Mouse (Mus musculus) hindbrain, postnatal 0 days (tissue): ENCODE measurements at regions not wholly inside any gene's neighbourhood (a gene's known extent, or its start where the extent isn't known, plus 50 kb on each side); places are given as distances from the start of the nearest gene placed in this dataset.

ENCODE experiments used
- ATAC-seq: fragments of 200-750 bp; cut with Nextera tagmentation; 2 replicates; pipeline ENCODE4 v1.8.0; 2017; ENCODE audit warnings: mild to moderate bottlenecking, moderate TSS enrichment, moderate library complexity
- DNase-seq: peaks from one replicate; pipeline ENCODE4 v3.0.0-alpha.2; 2015; ENCODE audit warnings: low spot score
- H3K27ac ChIP-seq: fragments of 300-500 bp; sonication (generic); 2 replicates; pipeline ENCODE4 v1.5.1; 2014; ENCODE audit warnings: mild to moderate bottlenecking
- H3K27me3 ChIP-seq: fragments of 300-500 bp; sonication (generic); 2 replicates; pipeline ENCODE4 v1.6.1; 2014; ENCODE audit warnings: low read length, mixed read lengths; ENCODE audit not compliant: insufficient read depth
- H3K36me3 ChIP-seq: fragments of 300-500 bp; sonication (generic); 2 replicates; pipeline ENCODE4 v1.6.1; 2014; ENCODE audit warnings: low read length, mixed read lengths; ENCODE audit not compliant: insufficient read depth
- H3K4me1 ChIP-seq: fragments of 300-500 bp; sonication (generic); 2 replicates; pipeline ENCODE4 v1.6.1; 2014; ENCODE audit warnings: antibody characterized with exemption, low read length, mixed read lengths; ENCODE audit not compliant: insufficient read depth
- H3K4me2 ChIP-seq: fragments of 300-500 bp; sonication (generic); 2 replicates; pipeline ENCODE4 v1.6.1; 2014; ENCODE audit warnings: low read depth, mild to moderate bottlenecking, low read length, moderate library complexity, mixed read lengths
- H3K4me3 ChIP-seq: fragments of 300-500 bp; sonication (generic); 2 replicates; pipeline ENCODE4 v1.5.1; 2014; ENCODE audit warnings: low read length
- H3K9ac ChIP-seq: fragments of 300-500 bp; sonication (generic); replicated peaks from 2 replicates; pipeline ENCODE4 v1.6.1; 2014; ENCODE audit warnings: mild to moderate bottlenecking, low read length, moderate library complexity, mixed read lengths
- H3K9me3 ChIP-seq: fragments of 300-500 bp; sonication (generic); 2 replicates; pipeline ENCODE4 v1.6.1; 2016; ENCODE audit warnings: low read length, mixed read lengths
- CTCF ChIP-seq: IDR thresholded peaks from 2 replicates; pipeline ENCODE4 v1.5.1; 2016; ENCODE audit warnings: antibody characterized with exemption, control low read depth, low read depth
- WGBS: fragments of 180-500 bp; shearing (Covaris S2); extraction: QIAGEN DNeasy Blood & Tissue Kit; methylation state at CpG from one replicate; pipeline ENCODE4 v1.1.7; 2014; 5-methylcytosine and 5-hydroxymethylcytosine counted together

- DNase-seq = no peak
- Histone ChIP-seq H3K4me1 (0 out of 2 replicates have a peak, but pooled peaks cover 4% of the 10 kb centered on the region), H3K4me2 (no peak overlapping the region), H3K36me3 (no peaks in the 10 kb centered on the region), H3K27me3 (no peaks in the 10 kb centered on the region), H3K9ac (no peak overlapping the region), H3K4me3 (no peak overlapping the region), H3K27ac (no peak overlapping the region), H3K9me3 (no peaks in the 10 kb centered on the region)
- TF ChIP-seq CTCF = no peak
- 36% methylated on average over 1 of the region's 1 CpGs for WGBS
- ATAC-seq = no peak
Observed at GRCm38 (mm10) chr8:25329791-25330190, 505.6 kb upstream of the Adam5 start.

GRCm38 (mm10) chr8:25328318-25328717, 504.1 kb upstream of the Adam5 start:
- TF ChIP-seq CTCF = no peak
- H3K9ac ChIP-seq = no peak overlapping the region
- peaks cover 6% of the 10 kb centered on the region; the same call in 1 of the 2 replicates for H3K4me1 ChIP-seq
- 70% methylated on average over 3 of the region's 3 CpGs for WGBS
- DNase-seq (no peak), ATAC-seq (no peak)
- no peaks in the 10 kb centered on the region for H3K36me3 ChIP-seq
- H3K27ac ChIP-seq = no peak overlapping the region
- no peaks in the 10 kb centered on the region for H3K9me3 ChIP-seq
- H3K4me3 ChIP-seq = no peak overlapping the region
- H3K27me3 ChIP-seq = no peaks in the 10 kb centered on the region
- no peak overlapping the region for H3K4me2 ChIP-seq

GRCm38 (mm10) chr8:25326930-25327329, 502.8 kb upstream of the Adam5 start:
- Histone ChIP-seq H3K27me3 (no peaks in the 10 kb centered on the region), H3K27ac (no peak overlapping the region), H3K36me3 (no peaks in the 10 kb centered on the region), H3K4me1 (peaks cover 6% of the 10 kb centered on the region; the same call in 1 of the 2 replicates), H3K9me3 (no peaks in the 10 kb centered on the region), H3K9ac (no peak overlapping the region), H3K4me2 (no peak overlapping the region), H3K4me3 (no peak overlapping the region)
- ATAC-seq = no peak
- no peak for DNase-seq
- WGBS = 82% methylated on average over 6 of the region's 6 CpGs
- no peak for TF ChIP-seq CTCF

GRCm38 (mm10) chr8:25326257-25326656, 502.1 kb upstream of the Adam5 start:
- Histone ChIP-seq H3K36me3 (no peaks in the 10 kb centered on the region), H3K4me1 (peaks cover 6% of the 10 kb centered on the region; the same call in 1 of the 2 replicates), H3K4me2 (0 out of 2 replicates have a peak overlapping the region, but pooled peaks have one; percentile 24), H3K27me3 (no peaks in the 10 kb centered on the region), H3K9me3 (no peaks in the 10 kb centered on the region), H3K4me3 (no peak overlapping the region), H3K9ac (no peak overlapping the region), H3K27ac (no peak overlapping the region)
- TF ChIP-seq CTCF = no peak
- DNase-seq = peak; percentile 77
- WGBS = 43% methylated on average over 12 of the region's 12 CpGs
- peak; percentile 84 for ATAC-seq

GRCm38 (mm10) chr8:25324731-25325130, 500.6 kb upstream of the Adam5 start:
- 93% methylated on average over 9 of the region's 9 CpGs for WGBS
- no peaks in the 10 kb centered on the region for H3K36me3 ChIP-seq
- H3K4me2 ChIP-seq = no peak overlapping the region
- H3K4me3 ChIP-seq = no peak overlapping the region
- no peak overlapping the region for H3K27ac ChIP-seq
- no peak overlapping the region for H3K9ac ChIP-seq
- H3K9me3 ChIP-seq = no peaks in the 10 kb centered on the region
- DNase-seq = no peak
- no peak for TF ChIP-seq CTCF
- H3K4me1 ChIP-seq = peaks cover 2% of the 10 kb centered on the region; the same call in 1 of the 2 replicates
- no peak for ATAC-seq
- no peaks in the 10 kb centered on the region for H3K27me3 ChIP-seq

GRCm38 (mm10) chr8:25323643-25324420, 499.7 kb upstream of the Adam5 start:
- Histone ChIP-seq H3K27me3 (no peaks in the 10 kb centered on the region), H3K4me2 (no peak overlapping the region), H3K27ac (no peak overlapping the region), H3K36me3 (no peaks in the 10 kb centered on the region), H3K9me3 (no peaks in the 10 kb centered on the region), H3K9ac (no peak overlapping the region), H3K4me3 (no peak overlapping the region), H3K4me1 (peaks cover 2% of the 10 kb centered on the region; the same call in 1 of the 2 replicates)
- ATAC-seq (no peak), DNase-seq (no peak)
- 61% methylated on average over 19 of the region's 19 CpGs for WGBS
- no peak for TF ChIP-seq CTCF

GRCm38 (mm10) chr8:25316383-25316782, 492.2 kb upstream of the Adam5 start:
- H3K4me3 ChIP-seq = no peak overlapping the region
- no peaks in the 10 kb centered on the region for H3K27me3 ChIP-seq
- H3K9ac ChIP-seq = no peak overlapping the region
- H3K36me3 ChIP-seq = no peaks in the 10 kb centered on the region
- H3K27ac ChIP-seq = no peak overlapping the region
- TF ChIP-seq CTCF = no peak
- no peak overlapping the region for H3K4me2 ChIP-seq
- ATAC-seq (no peak), DNase-seq (peak; percentile 13)
- WGBS = 74% methylated on average over 4 of the region's 4 CpGs
- H3K9me3 ChIP-seq = no peaks in the 10 kb centered on the region
- no peaks in the 10 kb centered on the region for H3K4me1 ChIP-seq
